Mouse (Mus musculus): ENCODE measurements around the gene Scgb1a1. TPM values are rescaled to one million over a fixed set of nuclear protein-coding genes. Genes with fewer than 3 reads are reported as not detected.

The Scgb1a1 gene
- polyA plus RNA-seq, 1 experiment from 2014 or later: not detected

GRCm38 (mm10) chr19:9043123-9043522 is 44.6 kb downstream of the Scgb1a1 start:
- TF ChIP-seq CTCF (IDR thresholded peaks at IDR 0.05; ENCODE audit: low read depth): no peak
- 91% methylated on average over 1 of the region's 1 CpGs for WGBS

GRCm38 (mm10) chr19:9041074-9041473 is 46.7 kb downstream of the Scgb1a1 start:
- Histone ChIP-seq H3K4me3 (ENCODE audit: low read depth, low read length) (no peak overlapping the region), H3K9ac (ENCODE audit: low read depth, low read length) (no peak overlapping the region), H3K27ac (ENCODE audit: low read depth, low read length) (no peak overlapping the region), H3K4me1 (replicated peaks; ENCODE audit: control insufficient read depth, insufficient read depth, low read length) (peaks cover 6% of the 10 kb centered on the region), H3K36me3 (ENCODE audit: control insufficient read depth, insufficient read depth) (no peaks in the 10 kb centered on the region), H3K9me3 (ENCODE audit: control insufficient read depth) (no peaks in the 10 kb centered on the region), H3K4me2 (replicated peaks; ENCODE audit: low read depth) (no peak overlapping the region), H3K27me3 (replicated peaks; ENCODE audit: control insufficient read depth, insufficient read depth, low read length) (no peaks in the 10 kb centered on the region)
- ATAC-seq: no peak
- no peak for TF ChIP-seq CTCF (IDR thresholded peaks at IDR 0.05; ENCODE audit: low read depth)

More at GRCm38 (mm10) chr19:9043123-9043522, 44.6 kb downstream of the Scgb1a1 start:
- Histone ChIP-seq H3K4me1 (replicated peaks; ENCODE audit: control insufficient read depth, insufficient read depth, low read length) (peaks cover 15% of the 10 kb centered on the region), H3K36me3 (ENCODE audit: control insufficient read depth, insufficient read depth) (no peaks in the 10 kb centered on the region), H3K27ac (ENCODE audit: low read depth, low read length) (no peak overlapping the region), H3K27me3 (replicated peaks; ENCODE audit: control insufficient read depth, insufficient read depth, low read length) (no peaks in the 10 kb centered on the region), H3K9ac (ENCODE audit: low read depth, low read length) (no peak overlapping the region), H3K9me3 (ENCODE audit: control insufficient read depth) (no peaks in the 10 kb centered on the region), H3K4me3 (ENCODE audit: low read depth, low read length) (no peak overlapping the region), H3K4me2 (replicated peaks; ENCODE audit: low read depth) (no peak overlapping the region)
- ATAC-seq: no peak

- no peak overlapping the region for H3K27ac ChIP-seq (ENCODE audit: low read depth, low read length)
- H3K27me3 ChIP-seq (replicated peaks; ENCODE audit: control insufficient read depth, insufficient read depth, low read length): no peaks in the 10 kb centered on the region
- no peak overlapping the region for H3K4me2 ChIP-seq (replicated peaks; ENCODE audit: low read depth)
- H3K4me1 ChIP-seq (replicated peaks; ENCODE audit: control insufficient read depth, insufficient read depth, low read length): peaks cover 6% of the 10 kb centered on the region
- H3K4me3 ChIP-seq (ENCODE audit: low read depth, low read length): no peak overlapping the region
- H3K9ac ChIP-seq (ENCODE audit: low read depth, low read length): no peak overlapping the region
- H3K9me3 ChIP-seq (ENCODE audit: control insufficient read depth): no peaks in the 10 kb centered on the region
- ATAC-seq: no peak
- TF ChIP-seq CTCF (IDR thresholded peaks at IDR 0.05; ENCODE audit: low read depth): no peak
- 83% methylated on average over 6 of the region's 6 CpGs for WGBS
- H3K36me3 ChIP-seq (ENCODE audit: control insufficient read depth, insufficient read depth): no peaks in the 10 kb centered on the region
Measured at GRCm38 (mm10) chr19:9040649-9041048, 47.1 kb downstream of the Scgb1a1 start.

- 32% methylated on average over 7 of the region's 7 CpGs for WGBS
- no peak for TF ChIP-seq CTCF (IDR thresholded peaks at IDR 0.05; ENCODE audit: low read depth)
- Histone ChIP-seq H3K36me3 (ENCODE audit: control insufficient read depth, insufficient read depth) (no peaks in the 10 kb centered on the region), H3K9ac (ENCODE audit: low read depth, low read length) (no peak overlapping the region), H3K4me2 (replicated peaks; ENCODE audit: low read depth) (no peak overlapping the region), H3K9me3 (ENCODE audit: control insufficient read depth) (no peaks in the 10 kb centered on the region), H3K4me3 (ENCODE audit: low read depth, low read length) (no peak overlapping the region), H3K27me3 (replicated peaks; ENCODE audit: control insufficient read depth, insufficient read depth, low read length) (no peaks in the 10 kb centered on the region), H3K27ac (ENCODE audit: low read depth, low read length) (no peak overlapping the region), H3K4me1 (replicated peaks; ENCODE audit: control insufficient read depth, insufficient read depth, low read length) (peaks cover 6% of the 10 kb centered on the region)
- no peak for ATAC-seq
Measured at GRCm38 (mm10) chr19:9039928-9040327, 47.8 kb downstream of the Scgb1a1 start.

DNA sequence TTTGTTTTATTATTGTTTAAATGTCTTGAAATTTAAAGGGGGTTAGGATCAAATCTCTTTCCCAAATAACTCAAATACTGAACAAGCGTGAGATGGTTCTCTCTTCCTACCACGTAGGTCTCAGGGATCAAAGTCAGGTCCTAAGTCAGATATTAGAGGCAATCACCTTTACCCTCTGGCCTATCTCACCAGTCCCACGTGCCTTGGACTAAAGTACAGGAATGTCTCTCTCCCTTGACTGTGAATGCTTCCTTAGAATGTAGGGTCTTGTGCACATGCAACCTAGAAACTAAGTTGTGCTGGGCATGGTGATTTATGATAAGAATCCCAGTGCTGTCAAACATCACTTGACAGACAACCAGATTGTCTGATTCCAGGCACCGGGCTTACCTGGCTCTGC is 48.5 kb downstream of the Scgb1a1 start:
- no peaks in the 10 kb centered on the region for H3K36me3 ChIP-seq (ENCODE audit: control insufficient read depth, insufficient read depth)
- H3K27ac ChIP-seq (ENCODE audit: low read depth, low read length): peak overlapping the region; percentile 35; the same call in 1 of the 2 replicates
- H3K4me1 ChIP-seq (replicated peaks; ENCODE audit: control insufficient read depth, insufficient read depth, low read length): peaks cover 6% of the 10 kb centered on the region
- H3K9ac ChIP-seq (ENCODE audit: low read depth, low read length): no peak overlapping the region
- H3K4me3 ChIP-seq (ENCODE audit: low read depth, low read length): no peak overlapping the region
- no peak for TF ChIP-seq CTCF (IDR thresholded peaks at IDR 0.05; ENCODE audit: low read depth)
- peak; percentile 62; the same call in 1 of the 2 replicates for ATAC-seq
- no peaks in the 10 kb centered on the region for H3K9me3 ChIP-seq (ENCODE audit: control insufficient read depth)
- H3K27me3 ChIP-seq (replicated peaks; ENCODE audit: control insufficient read depth, insufficient read depth, low read length): no peaks in the 10 kb centered on the region
- no peak overlapping the region for H3K4me2 ChIP-seq (replicated peaks; ENCODE audit: low read depth)
- WGBS: 36% methylated on average over 4 of the region's 4 CpGs

GRCm38 (mm10) chr19:9038136-9038535 is 49.6 kb downstream of the Scgb1a1 start:
- no peaks in the 10 kb centered on the region for H3K36me3 ChIP-seq (ENCODE audit: control insufficient read depth, insufficient read depth)
- no peaks in the 10 kb centered on the region for H3K9me3 ChIP-seq (ENCODE audit: control insufficient read depth)
- no peak for TF ChIP-seq CTCF (IDR thresholded peaks at IDR 0.05; ENCODE audit: low read depth)
- H3K9ac ChIP-seq (ENCODE audit: low read depth, low read length): no peak overlapping the region
- 43% methylated on average over 3 of the region's 3 CpGs for WGBS
- H3K4me3 ChIP-seq (ENCODE audit: low read depth, low read length): no peak overlapping the region
- H3K4me2 ChIP-seq (replicated peaks; ENCODE audit: low read depth): no peak overlapping the region
- ATAC-seq: no peak
- no peaks in the 10 kb centered on the region for H3K27me3 ChIP-seq (replicated peaks; ENCODE audit: control insufficient read depth, insufficient read depth, low read length)
- peaks cover 6% of the 10 kb centered on the region for H3K4me1 ChIP-seq (replicated peaks; ENCODE audit: control insufficient read depth, insufficient read depth, low read length)
- H3K27ac ChIP-seq (ENCODE audit: low read depth, low read length): no peak overlapping the region

- H3K4me3 ChIP-seq (ENCODE audit: low read depth, low read length): no peak overlapping the region
- H3K4me2 ChIP-seq (replicated peaks; ENCODE audit: low read depth): no peak overlapping the region
- H3K9me3 ChIP-seq (ENCODE audit: control insufficient read depth): no peaks in the 10 kb centered on the region
- ATAC-seq: no peak
- H3K27ac ChIP-seq (ENCODE audit: low read depth, low read length): no peak overlapping the region
- H3K36me3 ChIP-seq (ENCODE audit: control insufficient read depth, insufficient read depth): no peaks in the 10 kb centered on the region
- WGBS: 63% methylated on average over 3 of the region's 3 CpGs
- no peak overlapping the region for H3K9ac ChIP-seq (ENCODE audit: low read depth, low read length)
- no peak for TF ChIP-seq CTCF (IDR thresholded peaks at IDR 0.05; ENCODE audit: low read depth)
- peaks cover 6% of the 10 kb centered on the region for H3K4me1 ChIP-seq (replicated peaks; ENCODE audit: control insufficient read depth, insufficient read depth, low read length)
- no peaks in the 10 kb centered on the region for H3K27me3 ChIP-seq (replicated peaks; ENCODE audit: control insufficient read depth, insufficient read depth, low read length)
Measured at GRCm38 (mm10) chr19:9035101-9035500, 52.7 kb downstream of the Scgb1a1 start.
